In the genomic region with DNA sequence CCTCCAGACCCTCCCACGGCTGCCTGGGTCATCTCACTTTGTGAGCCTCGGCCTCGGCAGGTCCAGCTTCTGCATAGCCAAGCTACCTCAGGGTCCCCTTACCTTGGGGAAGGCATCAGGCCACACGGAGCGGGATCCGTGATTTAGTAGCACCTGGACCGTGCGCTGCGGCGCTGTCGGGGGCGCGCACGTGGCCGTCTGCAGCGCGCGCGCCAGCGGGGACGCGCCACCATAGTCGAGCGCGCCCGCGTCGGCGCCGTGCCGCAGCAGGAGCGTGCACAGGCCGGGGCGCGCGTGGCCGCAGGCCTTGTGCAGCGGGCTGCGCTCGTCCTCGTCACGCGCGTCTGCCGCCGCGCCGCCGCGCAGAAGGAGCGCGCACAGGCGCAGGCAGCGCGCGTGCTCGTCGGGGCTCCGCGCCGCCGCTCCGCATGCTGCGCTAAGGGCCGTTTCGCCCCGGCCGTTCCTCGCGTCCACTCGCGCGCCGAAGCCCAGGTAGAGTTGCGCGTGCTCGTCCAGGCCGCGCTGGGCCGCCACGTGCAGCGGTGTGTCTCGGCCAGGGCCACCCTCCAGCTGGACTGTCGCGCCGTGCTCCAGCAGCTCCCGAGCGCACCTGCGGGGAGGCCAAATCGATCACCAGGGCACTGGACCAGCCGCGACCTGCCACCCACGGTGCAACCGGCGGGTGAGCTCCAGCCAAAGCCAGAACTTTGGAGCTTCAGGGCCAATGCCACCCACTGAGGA, we compare ENCODE assay signal across 8 mouse cellular contexts. TPM values are rescaled to one million over a fixed set of nuclear protein-coding genes. Genes with fewer than 3 reads are reported as not detected.
A peak's percentile ranks its signal among the peaks of the same experiment; 100 is the strongest.
DNase-seq lines count a peak whose midpoint lies in the region; ATAC-seq and TF ChIP-seq lines count a peak whose summit lies in the region.

No protein-coding gene starts in this region.

- TF ChIP-seq POLR2A in liver, adult 2 months (IDR thresholded peaks at IDR 0.05; ENCODE audit: extremely low read depth, insufficient read depth, low read length) = no peak

- no peak overlapping the region for H3K9ac ChIP-seq in liver, adult 2 months (ENCODE audit: low read depth, low read length)
- H3K9ac ChIP-seq in heart, embryonic 11.5 days (ENCODE audit: low read depth, low read length) = peak overlapping the region; percentile 69
- peak overlapping the region; percentile 53 for H3K9ac ChIP-seq in midbrain, embryonic 15.5 days

- H3K4me1 ChIP-seq in liver, adult 2 months (ENCODE audit: control insufficient read depth, insufficient read depth, low read length) = peaks cover 5% of the 10 kb centered on the region; the same call in 1 of the 2 replicates
- H3K4me1 ChIP-seq in heart, embryonic 11.5 days (ENCODE audit: control insufficient read depth, insufficient read depth, low read length) = no peaks in the 10 kb centered on the region
- peaks cover 18% of the 10 kb centered on the region for H3K4me1 ChIP-seq in midbrain, embryonic 15.5 days

- H3K4me2 ChIP-seq in heart, embryonic 11.5 days = peak overlapping the region; percentile 95
- peak overlapping the region; percentile 98 for H3K4me2 ChIP-seq in midbrain, embryonic 15.5 days

- peaks cover 8% of the 10 kb centered on the region for H3K27me3 ChIP-seq in liver, adult 2 months (ENCODE audit: control insufficient read depth, insufficient read depth, low read length)
- H3K27me3 ChIP-seq in heart, embryonic 11.5 days (ENCODE audit: control insufficient read depth, insufficient read depth, low read length) = peaks cover 51% of the 10 kb centered on the region
- H3K27me3 ChIP-seq in midbrain, embryonic 15.5 days (replicated peaks) = peaks cover 46% of the 10 kb centered on the region

- no peak for TF ChIP-seq CTCF in liver, adult 2 months (IDR thresholded peaks at IDR 0.05; ENCODE audit: low read depth, low read length)

- DNase-seq in liver, adult 2 months (ENCODE audit: extremely low read depth, low read depth, low spot score) = peak; percentile 10
- no peak for DNase-seq in liver
- DNase-seq in cerebellum, adult 9-10 months = peak; percentile 64
- peak; percentile 39 to 46 for DNase-seq in layer of hippocampus, postnatal 25 days (ENCODE audit: extremely low spot score in 1 of 2, low spot score in 1 of 2)
- no peak for DNase-seq in ovary, adult 18-20 months (ENCODE audit: low spot score)

- H3K79me2 ChIP-seq in liver, adult 2 months (ENCODE audit: control insufficient read depth, insufficient read depth, low read length) = no peaks in the 10 kb centered on the region

- H3K27ac ChIP-seq in liver, adult 2 months (replicated peaks; ENCODE audit: insufficient read depth, low read depth, low read length) = no peak overlapping the region
- no peak overlapping the region for H3K27ac ChIP-seq in heart, embryonic 11.5 days (ENCODE audit: low read depth, low read length)
- peak overlapping the region; percentile 69 for H3K27ac ChIP-seq in midbrain, embryonic 15.5 days

- H3K36me3 ChIP-seq in liver, adult 2 months (ENCODE audit: control insufficient read depth, insufficient read depth, low read length) = no peaks in the 10 kb centered on the region
- no peaks in the 10 kb centered on the region for H3K36me3 ChIP-seq in heart, embryonic 11.5 days (ENCODE audit: control insufficient read depth, insufficient read depth, low read length)
- no peaks in the 10 kb centered on the region for H3K36me3 ChIP-seq in midbrain, embryonic 15.5 days (replicated peaks)

- peak overlapping the region; percentile 3; the same call in 1 of the 2 replicates for H3K4me3 ChIP-seq in liver, adult 2 months (ENCODE audit: insufficient read depth, low read depth, low read length)
- peak overlapping the region; percentile 68 for H3K4me3 ChIP-seq in heart, embryonic 11.5 days (ENCODE audit: low read depth, low read length)
- H3K4me3 ChIP-seq in midbrain, embryonic 15.5 days = peak overlapping the region; percentile 60

- H3K9me3 ChIP-seq in heart, embryonic 11.5 days (replicated peaks; ENCODE audit: control insufficient read depth, low read length) = no peaks in the 10 kb centered on the region
- H3K9me3 ChIP-seq in midbrain, embryonic 15.5 days = no peaks in the 10 kb centered on the region

- under 1% methylated on average over 90 of the region's 95 CpGs for WGBS in liver, adult 2 months
- WGBS in heart, embryonic 11.5 days (ENCODE audit: insufficient replicate concordance) = under 1% methylated on average over 94 of the region's 95 CpGs
- under 1% methylated on average over 94 of the region's 95 CpGs for WGBS in midbrain, embryonic 15.5 days

- peak; percentile 37; the same call in 1 of the 2 replicates for ATAC-seq in heart, embryonic 11.5 days (replicated peaks; ENCODE audit: insufficient number of reproducible peaks, low FRiP score, low TSS enrichment)
- ATAC-seq in midbrain, embryonic 15.5 days (replicated peaks) = peak; percentile 77
- no peak for ATAC-seq in megakaryocyte-erythroid progenitor cell, adult 5-6 weeks (replicated peaks; ENCODE audit: low FRiP score, low TSS enrichment, poor library complexity, severe bottlenecking)

RNA-seq across cellular contexts. Expression of gene Gbx2, which starts 37.3 kb away (rescaled TPM):
- total RNA-seq in liver, adult 2 months (2014; rRNA removed) = not detected in 2 replicates
- polyA plus RNA-seq in liver, adult 2 months (2012; rRNA removed) = not detected in 2 replicates
- polyA plus RNA-seq in heart, embryonic 11.5 days (2014; fragmentation: Nextera tagmentation; extraction: Ambion mirVana) = 0.17 and 0.39 TPM in 2 replicates
- total RNA-seq in layer of hippocampus, postnatal 25 days (2021) = under 1 TPM in 1 of 2 experiments, not detected in 1; 0.44 TPM
- polyA plus RNA-seq in midbrain, embryonic 15.5 days (2015; fragmentation: Nextera tagmentation; extraction: Ambion mirVana) = 18.4 and 23.8 TPM in 2 replicates
- not detected in 2 replicates for total RNA-seq in megakaryocyte-erythroid progenitor cell, adult 5-6 weeks (2014; fragmentation: Nextera tagmentation)
- 1.6 and 4.5 TPM in 2 replicates for total RNA-seq in megakaryocyte-erythroid progenitor cell, adult 5-6 weeks (2017)

RNA-seq across cellular contexts. Expression of gene Asb18, which starts 46.2 kb away (rescaled TPM):
- not detected in 2 replicates for total RNA-seq in liver, adult 2 months (2014; rRNA removed)
- not detected in 2 replicates for polyA plus RNA-seq in liver, adult 2 months (2012; rRNA removed)
- polyA plus RNA-seq in heart, embryonic 11.5 days (2014; fragmentation: Nextera tagmentation; extraction: Ambion mirVana) = 0.26 and 0.52 TPM in 2 replicates
- total RNA-seq in layer of hippocampus, postnatal 25 days (2021) = 1 to 10 TPM; 2.7 to 3.2 TPM
- polyA plus RNA-seq in midbrain, embryonic 15.5 days (2015; fragmentation: Nextera tagmentation; extraction: Ambion mirVana) = 0.45 and 0.54 TPM in 2 replicates
- not detected in 2 replicates for total RNA-seq in megakaryocyte-erythroid progenitor cell, adult 5-6 weeks (2014; fragmentation: Nextera tagmentation)
- total RNA-seq in megakaryocyte-erythroid progenitor cell, adult 5-6 weeks (2017) = not detected in 2 replicates

Comparison
In these comparisons a context has a peak if more than half of its experiments do, and no peak if none do; other contexts are left out.
1. DNase-seq: peak in liver, adult 2 months (single experiment), cerebellum, adult 9-10 months (single experiment) and layer of hippocampus, postnatal 25 days (2 of 2); none in liver (single experiment) and ovary, adult 18-20 months (single experiment).
2. H3K4me3 ChIP-seq: peak in every context shown above with its lines; median percentile 68 in heart, embryonic 11.5 days; 60 in midbrain, embryonic 15.5 days; 3 in liver, adult 2 months.